Mouse (Mus musculus) naive thymus-derived CD4-positive, alpha-beta T cell, adult 2 months (primary cell): ENCODE results near the gene Izumo4.
A peak's percentile ranks its signal among the peaks of the same experiment; 100 is the strongest.

Source experiments
- DNase-seq: peaks from one replicate; pipeline ENCODE4 v3.0.0-alpha.2; 2011; ENCODE audit warnings: low read depth

Gene Izumo4

GRCm38 (mm10) chr10:80701721-80702535, at the start of gene Izumo4, which contains the start of gene Mob3a:
TSS of gene Izumo4 (plus strand) at chr10:80702184.
TSS of gene Mob3a (minus strand) at chr10:80701977.
- peak; percentile 100 for DNase-seq

GRCm38 (mm10) chr10:80653156-80653720, 48.7 kb upstream of the Izumo4 start:
- no peak for DNase-seq

- DNase-seq: no peak
These were observed 47.1 kb upstream of the Izumo4 start for GRCm38 (mm10) chr10:80654866-80655265.

- DNase-seq: peak; percentile 27
These were observed 46.4 kb upstream of the Izumo4 start for GRCm38 (mm10) chr10:80655406-80656129.

- peak; percentile 96 for DNase-seq
These were observed 45.7 kb upstream of the Izumo4 start for GRCm38 (mm10) chr10:80656130-80656862.

- DNase-seq: peak; percentile 41
These were observed 44.9 kb upstream of the Izumo4 start, which contains the start of gene Btbd2 for GRCm38 (mm10) chr10:80656863-80657623. TSS of gene Btbd2 (minus strand) at chr10:80657071.

GRCm38 (mm10) chr10:80658194-80658840, 43.7 kb upstream of the Izumo4 start:
- DNase-seq: peak; percentile 89

- no peak for DNase-seq
These were observed 43.2 kb upstream of the Izumo4 start for GRCm38 (mm10) chr10:80658841-80659202.

- peak; percentile 83 for DNase-seq
These were observed 42.8 kb upstream of the Izumo4 start for GRCm38 (mm10) chr10:80659213-80659612.

GRCm38 (mm10) chr10:80661149-80661548, 40.8 kb upstream of the Izumo4 start:
- DNase-seq: peak; percentile 85

GRCm38 (mm10) chr10:80663485-80664196, 38.3 kb upstream of the Izumo4 start:
- DNase-seq: peak; percentile 58

- DNase-seq: peak; percentile 65
These were observed 37.6 kb upstream of the Izumo4 start for GRCm38 (mm10) chr10:80664197-80665015.

GRCm38 (mm10) chr10:80665016-80665380, 37.0 kb upstream of the Izumo4 start:
- no peak for DNase-seq

- DNase-seq: peak; percentile 32
These were observed 36.5 kb upstream of the Izumo4 start for GRCm38 (mm10) chr10:80665459-80665858.

GRCm38 (mm10) chr10:80665981-80666733, 35.8 kb upstream of the Izumo4 start:
- peak; percentile 32 for DNase-seq

GRCm38 (mm10) chr10:80666837-80667412, 35.1 kb upstream of the Izumo4 start:
- no peak for DNase-seq

- no peak for DNase-seq
These were observed 33.4 kb upstream of the Izumo4 start for GRCm38 (mm10) chr10:80668614-80669013.

- DNase-seq: no peak
These were observed 33.0 kb upstream of the Izumo4 start for GRCm38 (mm10) chr10:80669018-80669417.
